Mouse (Mus musculus): ENCODE data around the gene Gm9945. TPM values are rescaled to one million over a fixed set of nuclear protein-coding genes. Genes with fewer than 3 reads are reported as not detected.

Gm9945 gene
- total and polyA plus RNA-seq, 3 experiments = not detected

DNA sequence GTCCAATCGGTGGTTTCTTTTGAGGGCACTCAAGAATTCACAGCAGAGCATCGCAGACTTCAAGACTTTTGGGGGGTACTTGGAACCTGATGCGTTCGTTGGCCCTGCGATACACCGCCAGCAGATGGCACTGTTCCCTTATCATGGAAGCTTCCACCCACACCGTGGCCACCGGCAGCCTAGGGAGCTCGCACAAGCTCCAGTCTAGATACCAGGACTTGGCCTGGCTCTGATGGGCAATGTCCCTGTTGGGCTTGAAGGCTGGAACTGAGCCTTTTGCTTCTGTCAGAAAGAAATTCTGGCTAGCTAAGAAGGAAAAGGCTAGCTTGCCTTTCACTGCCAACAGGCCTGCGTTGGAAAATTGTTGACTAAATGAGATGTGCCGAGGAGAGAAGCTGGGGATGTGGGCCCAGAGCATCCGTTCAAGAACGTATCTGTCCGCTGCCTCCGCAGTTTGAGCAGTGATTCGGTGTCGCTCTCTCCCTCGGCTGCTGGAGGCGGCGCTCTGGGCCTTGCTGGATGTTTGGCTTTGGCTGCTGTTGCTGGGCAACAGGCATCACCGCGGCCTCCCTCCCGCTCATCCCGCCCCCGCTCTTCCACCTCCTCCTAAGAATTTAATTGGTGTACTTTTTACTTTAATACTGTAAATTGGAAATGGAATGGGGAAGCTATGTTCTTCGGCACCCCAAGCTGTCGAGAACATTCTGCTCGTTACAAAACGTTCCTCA lies 9.8 kb upstream of the Gm9945 start, which contains the start of gene Gm9837:
Gene Gm9837 (minus strand): TSS at position 512 of the 728 bp plus-strand sequence.
- in situ Hi-C loops (cut with MboI; ENCODE audit: low pct_ligation_motif_present, low pct_unique_long_range_greater_than_20kb, low sequenced_read_pairs) = loop anchor here (5.0 to 10.0 kb wide), 4 partner anchors 47 to 385 kb away; partner anchors contain the start of genes Gm12216 and Sept8

DNA sequence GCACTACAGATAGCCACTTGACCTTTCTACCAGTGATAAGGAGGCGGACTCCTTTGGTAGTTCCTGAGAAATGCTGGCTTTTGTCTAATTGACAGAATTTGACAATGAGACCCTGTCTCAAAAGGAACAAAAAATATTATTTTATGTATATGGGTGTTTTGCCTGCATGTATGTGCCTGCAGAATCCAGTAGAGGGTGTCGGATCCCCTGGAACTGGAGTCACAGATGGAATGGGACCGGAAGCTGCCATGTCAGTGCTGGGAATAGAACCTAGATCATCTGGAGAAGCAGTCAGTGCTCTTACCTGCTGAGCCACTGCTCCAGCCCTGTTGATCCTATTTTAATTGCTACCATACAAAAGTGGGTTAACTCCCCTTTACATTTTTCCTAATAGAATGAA lies 7.3 kb upstream of the Gm9945 start:
- H3K79me2 ChIP-seq (replicated peaks; ENCODE audit: control insufficient read depth, extremely low read depth, insufficient read depth, poor library complexity, severe bottlenecking) = no peaks in the 10 kb centered on the region
- dilution Hi-C loops (cut with MboI; ENCODE audit: extremely low pct_ligation_motif_present, extremely low pct_unique_long_range_greater_than_20kb, low sequenced_read_pairs) = no loop called here
- H3K4me3 ChIP-seq (replicated peaks in 1 of 3; ENCODE audit: low read depth in 2 of 3, low read length in 2 of 3, poor library complexity in 1 of 3) = no peak overlapping the region
- no peak for DNase-seq (ENCODE audit: extremely low read depth)
- no peak overlapping the region for H3K27ac ChIP-seq (ENCODE audit: insufficient read depth, low read depth)
- H3K4me2 ChIP-seq (ENCODE audit: insufficient read depth, low read depth, poor library complexity, severe bottlenecking) = no peak overlapping the region
- H3K27me3 ChIP-seq (replicated peaks) = peaks cover 11% of the 10 kb centered on the region
- in situ Hi-C loops (cut with MboI; ENCODE audit: low pct_ligation_motif_present, low pct_unique_long_range_greater_than_20kb, low sequenced_read_pairs) = loop anchor here (5.0 kb wide), 1 partner anchor 45 kb away; the partner anchor contains the start of gene Sept8
- H3K9ac ChIP-seq (ENCODE audit: insufficient read depth, low read depth) = no peak overlapping the region
- H3K4me1 ChIP-seq (ENCODE audit: control insufficient read depth in 1 of 2, insufficient read depth in 2 of 2) = peaks cover 0 to 3% of the 10 kb centered on the region in 2 experiments; a peak in 1 of 4 replicates
- H3K36me3 ChIP-seq (replicated peaks in 1 of 2; ENCODE audit: control insufficient read depth in 1 of 2, insufficient read depth in 1 of 2, low read length in 1 of 2) = no peaks in the 10 kb centered on the region
- H3K9me3 ChIP-seq (replicated peaks; ENCODE audit: low read length) = no peaks in the 10 kb centered on the region
- peak; percentile 28 for TF ChIP-seq SMC3 (IDR thresholded peaks at IDR 0.05; ENCODE audit: low read depth, low read length)
- peak in 1 of 2 experiments; percentile 41; a peak in 2 of 4 replicates for TF ChIP-seq CTCF (conservative IDR thresholded peaks at IDR 0.05 in 1 of 2, IDR thresholded peaks at IDR 0.05 in 1 of 2; ENCODE audit: low read depth in 2 of 2, low read length in 2 of 2)
- no peak for TF ChIP-seq PAX5 (IDR thresholded peaks at IDR 0.05; ENCODE audit: low read length)
- TF ChIP-seq MAFK (IDR thresholded peaks at IDR 0.05; ENCODE audit: insufficient replicate concordance, low read length) = no peak
- no peak for TF ChIP-seq USF1 (IDR thresholded peaks at IDR 0.05; ENCODE audit: low read depth, low read length)
- TF ChIP-seq KAT2A (IDR thresholded peaks at IDR 0.05; ENCODE audit: insufficient replicate concordance, low read length) = no peak
- no peak for TF ChIP-seq JUN (IDR thresholded peaks at IDR 0.05; ENCODE audit: insufficient read depth, low read depth, low read length)
- no peak for TF ChIP-seq UBTF (IDR thresholded peaks at IDR 0.05; ENCODE audit: low read depth, low read length)
- no peak for TF ChIP-seq RCOR1 (conservative IDR thresholded peaks at IDR 0.05; ENCODE audit: low read depth, low read length)
- TF ChIP-seq MEF2A (IDR thresholded peaks at IDR 0.05; ENCODE audit: borderline replicate concordance, low read depth, low read length) = no peak
- no peak for TF ChIP-seq CHD2 (IDR thresholded peaks at IDR 0.05; ENCODE audit: low read length)
- no peak for TF ChIP-seq MAZ (IDR thresholded peaks at IDR 0.05; ENCODE audit: low read depth, low read length)
- TF ChIP-seq BHLHE40 (IDR thresholded peaks at IDR 0.05; ENCODE audit: low read depth, low read length) = no peak
- TF ChIP-seq MXI1 (IDR thresholded peaks at IDR 0.05; ENCODE audit: low read depth, low read length) = no peak
- no peak for TF ChIP-seq JUND (conservative IDR thresholded peaks at IDR 0.05; ENCODE audit: low read depth, low read length)
- no peak for TF ChIP-seq NELFE (IDR thresholded peaks at IDR 0.05; ENCODE audit: low read depth, low read length)

More for the DNA sequence above, 9.8 kb upstream of the Gm9945 start, which contains the start of gene Gm9837:
- DNase-seq (ENCODE audit: extremely low read depth) = peak; percentile 88
- no peak for TF ChIP-seq MYC (IDR thresholded peaks at IDR 0.05; ENCODE audit: low read depth, low read length)
- TF ChIP-seq JUND (conservative IDR thresholded peaks at IDR 0.05; ENCODE audit: low read depth, low read length) = no peak
- no peak for TF ChIP-seq EP300 (IDR thresholded peaks at IDR 0.05; ENCODE audit: low read length)
- TF ChIP-seq NRF1 (IDR thresholded peaks at IDR 0.05; ENCODE audit: low read depth, low read length) = 0 out of 2 replicates have a peak, but pooled peaks have one; percentile 35
- TF ChIP-seq POLR2AphosphoS2 (IDR thresholded peaks at IDR 0.05; ENCODE audit: low read depth, low read length) = no peak
- TF ChIP-seq MXI1 (IDR thresholded peaks at IDR 0.05; ENCODE audit: low read depth, low read length) = no peak
- no peak for TF ChIP-seq GABPA (IDR thresholded peaks at IDR 0.05; ENCODE audit: insufficient replicate concordance, low read depth, low read length)
- no peak for TF ChIP-seq ZKSCAN1 (IDR thresholded peaks at IDR 0.05; ENCODE audit: borderline replicate concordance, low read depth, low read length)
- TF ChIP-seq PAX5 (IDR thresholded peaks at IDR 0.05; ENCODE audit: low read length) = no peak
- no peak for TF ChIP-seq POLR2A (IDR thresholded peaks at IDR 0.05; ENCODE audit: low read depth, low read length)
- TF ChIP-seq RCOR1 (conservative IDR thresholded peaks at IDR 0.05; ENCODE audit: low read depth, low read length) = no peak
- TF ChIP-seq CHD2 (IDR thresholded peaks at IDR 0.05; ENCODE audit: low read length) = no peak
- TF ChIP-seq TBP (conservative IDR thresholded peaks at IDR 0.05; ENCODE audit: low read depth, low read length) = no peak
- TF ChIP-seq USF2 (conservative IDR thresholded peaks at IDR 0.05; ENCODE audit: low read depth, low read length) = no peak
- TF ChIP-seq E2F4 (IDR thresholded peaks at IDR 0.05; ENCODE audit: insufficient replicate concordance, low read depth, low read length) = no peak
- TF ChIP-seq JUN (IDR thresholded peaks at IDR 0.05; ENCODE audit: insufficient read depth, low read depth, low read length) = no peak
- TF ChIP-seq TCF12 (IDR thresholded peaks at IDR 0.05; ENCODE audit: low read depth, low read length) = no peak
- no peak for TF ChIP-seq MAFK (IDR thresholded peaks at IDR 0.05; ENCODE audit: insufficient replicate concordance, low read length)
- TF ChIP-seq MAX (IDR thresholded peaks at IDR 0.05; ENCODE audit: low read length) = no peak
- no peak for TF ChIP-seq USF1 (IDR thresholded peaks at IDR 0.05; ENCODE audit: low read depth, low read length)
- no peak for TF ChIP-seq CHD1 (IDR thresholded peaks at IDR 0.05; ENCODE audit: low read depth, low read length)
- TF ChIP-seq MAZ (IDR thresholded peaks at IDR 0.05; ENCODE audit: low read depth, low read length) = no peak
- no peak for TF ChIP-seq KAT2A (IDR thresholded peaks at IDR 0.05; ENCODE audit: insufficient replicate concordance, low read length)
- TF ChIP-seq ETS1 (conservative IDR thresholded peaks at IDR 0.05; ENCODE audit: low read depth, low read length) = no peak
- TF ChIP-seq SIN3A (IDR thresholded peaks at IDR 0.05; ENCODE audit: low read length) = no peak
- no peak; the same call in none of the 2 replicates for TF ChIP-seq RAD21 (IDR thresholded peaks at IDR 0.05; ENCODE audit: low read depth, low read length)
- no peak for TF ChIP-seq ZMIZ1 (IDR thresholded peaks at IDR 0.05; ENCODE audit: low read depth, low read length)
- no peak for TF ChIP-seq NELFE (IDR thresholded peaks at IDR 0.05; ENCODE audit: low read depth, low read length)
- TF ChIP-seq MEF2A (IDR thresholded peaks at IDR 0.05; ENCODE audit: borderline replicate concordance, low read depth, low read length) = peak; percentile 16; the same call in 1 of the 2 replicates
- TF ChIP-seq SMC3 (IDR thresholded peaks at IDR 0.05; ENCODE audit: low read depth, low read length) = peak; percentile 98
- peak; percentile 86 to 98 for TF ChIP-seq CTCF (conservative IDR thresholded peaks at IDR 0.05 in 1 of 2, IDR thresholded peaks at IDR 0.05 in 1 of 2; ENCODE audit: low read depth in 2 of 2, low read length in 2 of 2)
- TF ChIP-seq ZC3H11A (IDR thresholded peaks at IDR 0.05; ENCODE audit: low read depth, low read length) = peak; percentile 93
- TF ChIP-seq HCFC1 (IDR thresholded peaks at IDR 0.05; ENCODE audit: low read depth, low read length) = no peak
- no peak for TF ChIP-seq IRF4 (IDR thresholded peaks at IDR 0.05; ENCODE audit: low read depth, low read length)
- 0 out of 2 replicates have a peak, but pooled peaks have one; percentile 13 for TF ChIP-seq ELF1 (IDR thresholded peaks at IDR 0.05; ENCODE audit: low read depth, low read length)
- TF ChIP-seq UBTF (IDR thresholded peaks at IDR 0.05; ENCODE audit: low read depth, low read length) = no peak; the same call in 1 of the 2 replicates
- no peak for TF ChIP-seq ZNF384 (IDR thresholded peaks at IDR 0.05; ENCODE audit: low read depth, low read length)
- no peak for TF ChIP-seq BHLHE40 (IDR thresholded peaks at IDR 0.05; ENCODE audit: low read depth, low read length)
- Histone ChIP-seq H3K4me2 (ENCODE audit: insufficient read depth, low read depth, poor library complexity, severe bottlenecking) (peak within 1 kb of the TSS; percentile 9), H3K36me3 (replicated peaks in 1 of 2; ENCODE audit: control insufficient read depth in 1 of 2, insufficient read depth in 1 of 2, low read length in 1 of 2) (no peaks in the 10 kb centered on the region), H3K79me2 (replicated peaks; ENCODE audit: control insufficient read depth, extremely low read depth, insufficient read depth, poor library complexity, severe bottlenecking) (no peaks in the 10 kb centered on the region), H3K9ac (ENCODE audit: insufficient read depth, low read depth) (no peak within 1 kb of the TSS), H3K27ac (ENCODE audit: insufficient read depth, low read depth) (no peak within 1 kb of the TSS), H3K4me3 (replicated peaks in 1 of 3; ENCODE audit: low read depth in 2 of 3, low read length in 2 of 3, poor library complexity in 1 of 3) (no peak within 1 kb of the TSS), H3K4me1 (ENCODE audit: control insufficient read depth in 1 of 2, insufficient read depth in 2 of 2) (peaks cover 0 to 3% of the 10 kb centered on the region in 2 experiments; a peak in 1 of 4 replicates), H3K27me3 (replicated peaks) (peaks cover 8% of the 10 kb centered on the region), H3K9me3 (replicated peaks; ENCODE audit: low read length) (no peaks in the 10 kb centered on the region)
- dilution Hi-C loops (cut with MboI; ENCODE audit: extremely low pct_ligation_motif_present, extremely low pct_unique_long_range_greater_than_20kb, low sequenced_read_pairs) = no loop called here

Measured in CH12.LX (cell line).